Mouse (Mus musculus): ENCODE data around the gene Cwc27. TPM values are rescaled to one million over a fixed set of nuclear protein-coding genes. Genes with fewer than 3 reads are reported as not detected.

The Cwc27 gene
- polyA plus RNA-seq, 1 experiment from 2014 or later: 16.3 TPM

DNA sequence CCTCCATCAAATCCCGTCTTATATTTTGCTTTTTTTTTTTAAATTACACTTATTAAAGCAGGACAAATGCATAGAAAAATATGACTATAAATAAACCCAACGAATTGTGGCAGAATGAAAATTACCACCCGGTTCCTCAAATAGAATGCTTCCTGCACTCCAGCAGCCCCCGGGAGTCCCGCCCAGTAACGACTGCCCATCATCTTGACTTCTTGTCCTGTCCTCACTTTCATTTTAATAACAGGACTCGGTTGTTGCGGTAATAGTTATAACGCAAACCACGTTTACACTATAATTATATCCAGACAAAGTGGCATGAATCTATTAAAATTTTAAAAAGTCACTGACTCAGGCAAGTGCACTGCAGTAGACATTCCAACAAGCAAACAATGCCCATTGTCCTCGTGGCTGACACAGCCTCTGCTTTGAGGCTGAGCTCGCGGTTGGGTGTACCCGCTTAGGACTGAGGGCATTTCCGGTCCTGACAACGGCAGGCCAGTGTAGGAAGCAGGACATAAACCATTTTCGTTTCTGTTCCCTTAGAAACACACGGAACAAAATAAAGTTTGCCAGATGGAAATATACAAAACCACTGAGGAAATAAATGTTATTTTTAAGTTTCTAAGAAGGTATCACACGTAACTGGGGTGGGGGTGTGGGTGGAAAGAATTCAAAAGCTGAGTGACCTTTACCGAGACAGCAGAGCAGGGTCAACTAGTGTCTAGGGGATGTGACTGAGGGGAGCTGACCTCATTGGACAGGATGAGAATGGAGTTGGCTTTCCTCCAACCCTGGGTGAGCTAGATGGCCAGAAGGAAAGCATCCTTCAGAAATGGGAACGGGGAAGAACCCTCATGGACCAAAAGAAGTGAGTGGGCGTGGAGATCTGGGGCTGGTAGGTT is 206.5 kb downstream of the Cwc27 start:
- peak; percentile 47; the same call in 1 of the 2 replicates for ATAC-seq (ENCODE audit: low FRiP score, low TSS enrichment)
- no peaks in the 10 kb centered on the region for H3K4me1 ChIP-seq (replicated peaks; ENCODE audit: control insufficient read depth, insufficient read depth)
- no peaks in the 10 kb centered on the region for H3K36me3 ChIP-seq (ENCODE audit: control insufficient read depth, insufficient read depth, low read length)
- H3K9ac ChIP-seq (ENCODE audit: low read length): no peak overlapping the region
- H3K27me3 ChIP-seq (ENCODE audit: control insufficient read depth, insufficient read depth, low read length): no peaks in the 10 kb centered on the region
- DNase-seq (ENCODE audit: low spot score): no peak
- TF ChIP-seq EP300 (optimal IDR thresholded peaks at IDR 0.05) (no peak), CTCF (IDR thresholded peaks at IDR 0.05; ENCODE audit: low read depth) (no peak)
- H3K9me3 ChIP-seq (ENCODE audit: control insufficient read depth, low read length): no peaks in the 10 kb centered on the region
- whole genome bisulfite sequencing: 74% methylated on average over 22 of the region's 22 CpGs
- H3K4me3 ChIP-seq (ENCODE audit: low read depth, low read length): no peak overlapping the region
- H3K27ac ChIP-seq (replicated peaks): no peak overlapping the region; the same call in 1 of the 2 replicates
- H3K4me2 ChIP-seq (replicated peaks; ENCODE audit: low read depth): no peak overlapping the region

DNA sequence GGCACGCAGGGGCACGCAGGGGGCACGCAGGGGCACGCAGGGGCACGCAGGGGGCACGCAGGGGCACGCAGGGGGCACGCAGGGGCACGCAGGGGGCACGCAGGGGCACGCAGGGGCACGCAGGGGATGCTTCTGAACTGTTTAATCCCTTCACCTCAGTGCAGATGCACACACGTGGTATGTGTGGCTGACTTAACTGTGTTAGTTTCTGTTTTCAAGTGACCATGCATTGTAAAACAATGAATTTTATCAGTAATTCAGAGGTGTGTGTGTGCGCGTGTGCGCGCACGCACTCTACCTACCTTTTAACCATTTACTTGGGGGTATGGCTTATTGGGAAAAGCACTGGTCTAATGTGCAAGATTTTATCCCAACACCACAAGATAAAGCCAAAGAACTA is 208.4 kb downstream of the Cwc27 start:
- 82% methylated on average over 18 of the region's 18 CpGs for WGBS
- H3K9ac ChIP-seq (ENCODE audit: low read length): no peak overlapping the region
- H3K9me3 ChIP-seq (ENCODE audit: control insufficient read depth, low read length): no peaks in the 10 kb centered on the region
- H3K27me3 ChIP-seq (ENCODE audit: control insufficient read depth, insufficient read depth, low read length): no peaks in the 10 kb centered on the region
- ATAC-seq (ENCODE audit: low FRiP score, low TSS enrichment) (no peak), DNase-seq (ENCODE audit: low spot score) (no peak)
- no peak overlapping the region for H3K4me3 ChIP-seq (ENCODE audit: low read depth, low read length)
- TF ChIP-seq CTCF (IDR thresholded peaks at IDR 0.05; ENCODE audit: low read depth) (no peak), EP300 (optimal IDR thresholded peaks at IDR 0.05) (no peak)
- no peaks in the 10 kb centered on the region for H3K36me3 ChIP-seq (ENCODE audit: control insufficient read depth, insufficient read depth, low read length)
- H3K4me2 ChIP-seq (replicated peaks; ENCODE audit: low read depth): no peak overlapping the region
- H3K4me1 ChIP-seq (replicated peaks; ENCODE audit: control insufficient read depth, insufficient read depth): no peaks in the 10 kb centered on the region
- no peak overlapping the region for H3K27ac ChIP-seq (replicated peaks)

DNA sequence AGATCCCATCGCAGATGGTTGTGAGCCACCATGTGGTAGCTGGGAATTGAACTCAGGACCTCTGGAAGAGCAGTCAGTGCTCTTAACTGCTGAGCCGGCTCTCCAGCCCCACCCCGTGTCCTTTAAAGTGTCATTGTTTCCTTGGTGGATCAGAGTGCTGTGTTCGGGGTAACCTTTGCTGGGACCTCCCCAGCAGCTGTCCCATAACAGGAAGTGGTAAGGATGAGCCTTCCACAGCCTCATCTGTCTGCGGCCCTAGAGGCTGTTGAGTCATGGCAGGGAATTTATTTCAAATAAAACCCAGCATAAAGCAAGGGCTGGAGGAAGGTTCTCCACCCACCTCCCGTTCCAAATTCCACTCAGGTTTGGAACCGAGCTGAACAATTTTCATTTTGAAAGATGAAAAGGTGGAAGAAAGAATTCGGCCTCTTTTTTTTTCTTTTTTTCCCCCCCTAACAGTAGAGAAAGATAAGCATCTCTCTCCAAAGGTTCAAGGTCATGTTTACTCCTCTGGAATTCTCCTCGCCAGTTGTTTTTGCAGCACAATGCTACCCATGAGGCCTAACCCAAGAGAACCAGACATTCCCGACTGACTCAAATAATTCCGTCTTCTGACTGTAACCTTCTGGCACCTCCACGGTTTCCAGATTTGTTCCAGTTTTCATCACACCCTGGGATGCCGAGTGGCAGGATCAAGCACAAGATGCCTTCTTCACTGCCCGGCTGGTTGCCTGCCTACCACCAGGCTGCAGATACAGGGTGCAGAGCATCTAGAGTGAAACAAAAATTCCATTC is 210.0 kb downstream of the Cwc27 start:
- ATAC-seq (ENCODE audit: low FRiP score, low TSS enrichment) (no peak), DNase-seq (ENCODE audit: low spot score) (no peak)
- no peaks in the 10 kb centered on the region for H3K9me3 ChIP-seq (ENCODE audit: control insufficient read depth, low read length)
- no peak overlapping the region for H3K4me2 ChIP-seq (replicated peaks; ENCODE audit: low read depth)
- TF ChIP-seq EP300 (optimal IDR thresholded peaks at IDR 0.05): no peak
- TF ChIP-seq CTCF (IDR thresholded peaks at IDR 0.05; ENCODE audit: low read depth): no peak
- H3K9ac ChIP-seq (ENCODE audit: low read length): no peak overlapping the region
- no peaks in the 10 kb centered on the region for H3K4me1 ChIP-seq (replicated peaks; ENCODE audit: control insufficient read depth, insufficient read depth)
- no peaks in the 10 kb centered on the region for H3K36me3 ChIP-seq (ENCODE audit: control insufficient read depth, insufficient read depth, low read length)
- WGBS: 62% methylated on average over 14 of the region's 14 CpGs
- no peak overlapping the region for H3K27ac ChIP-seq (replicated peaks)
- H3K27me3 ChIP-seq (ENCODE audit: control insufficient read depth, insufficient read depth, low read length): no peaks in the 10 kb centered on the region
- no peak overlapping the region for H3K4me3 ChIP-seq (ENCODE audit: low read depth, low read length)

- no peak overlapping the region for H3K9ac ChIP-seq (ENCODE audit: low read length)
- H3K27ac ChIP-seq (replicated peaks): no peak overlapping the region
- H3K9me3 ChIP-seq (ENCODE audit: control insufficient read depth, low read length): no peaks in the 10 kb centered on the region
- ATAC-seq (ENCODE audit: low FRiP score, low TSS enrichment) (no peak), DNase-seq (ENCODE audit: low spot score) (no peak)
- no peak overlapping the region for H3K4me2 ChIP-seq (replicated peaks; ENCODE audit: low read depth)
- WGBS: 77% methylated on average over 2 of the region's 2 CpGs
- no peaks in the 10 kb centered on the region for H3K4me1 ChIP-seq (replicated peaks; ENCODE audit: control insufficient read depth, insufficient read depth)
- TF ChIP-seq CTCF (IDR thresholded peaks at IDR 0.05; ENCODE audit: low read depth) (no peak), EP300 (optimal IDR thresholded peaks at IDR 0.05) (no peak)
- H3K27me3 ChIP-seq (ENCODE audit: control insufficient read depth, insufficient read depth, low read length): no peaks in the 10 kb centered on the region
- no peak overlapping the region for H3K4me3 ChIP-seq (ENCODE audit: low read depth, low read length)
- no peaks in the 10 kb centered on the region for H3K36me3 ChIP-seq (ENCODE audit: control insufficient read depth, insufficient read depth, low read length)
Observed at GRCm38 (mm10) chr13:104605111-104605510, 211.8 kb downstream of the Cwc27 start.

DNA sequence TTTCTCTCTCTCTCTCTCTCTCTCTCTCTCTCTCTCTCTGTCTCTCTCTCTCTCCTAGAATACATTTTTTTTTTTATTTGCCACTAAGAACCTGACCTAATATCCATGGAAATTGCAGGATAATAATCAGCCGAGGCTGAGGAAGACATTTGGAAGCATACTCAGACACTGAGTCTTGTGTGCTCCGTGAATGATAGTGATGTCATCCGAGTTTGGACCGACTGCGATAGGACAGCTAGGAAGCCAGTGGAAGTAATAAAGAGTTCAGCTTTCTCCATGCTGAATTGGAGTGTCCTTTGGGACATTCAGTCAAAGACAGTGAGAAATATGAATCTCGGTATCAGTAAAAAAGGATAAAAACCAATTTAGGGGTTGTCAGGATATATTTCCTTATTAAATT is 214.7 kb downstream of the Cwc27 start:
- TF ChIP-seq CTCF (IDR thresholded peaks at IDR 0.05; ENCODE audit: low read depth): no peak
- no peak for TF ChIP-seq EP300 (optimal IDR thresholded peaks at IDR 0.05)
- no peaks in the 10 kb centered on the region for H3K4me1 ChIP-seq (replicated peaks; ENCODE audit: control insufficient read depth, insufficient read depth)
- 80% methylated on average over 6 of the region's 6 CpGs for WGBS

More for the DNA sequence above, 214.7 kb downstream of the Cwc27 start:
- no peak for DNase-seq (ENCODE audit: low spot score)
- Histone ChIP-seq H3K4me3 (ENCODE audit: low read depth, low read length) (no peak overlapping the region), H3K9me3 (ENCODE audit: control insufficient read depth, low read length) (no peaks in the 10 kb centered on the region), H3K4me2 (replicated peaks; ENCODE audit: low read depth) (no peak overlapping the region), H3K9ac (ENCODE audit: low read length) (no peak overlapping the region), H3K36me3 (ENCODE audit: control insufficient read depth, insufficient read depth, low read length) (no peaks in the 10 kb centered on the region), H3K27ac (replicated peaks) (no peak overlapping the region; the same call in 1 of the 2 replicates), H3K27me3 (ENCODE audit: control insufficient read depth, insufficient read depth, low read length) (no peaks in the 10 kb centered on the region)
- no peak for ATAC-seq (ENCODE audit: low FRiP score, low TSS enrichment)

Data from stomach, postnatal 0 days (tissue).